Mouse (Mus musculus) T-helper 17 cell (primary cell): ENCODE data around the gene Erg.

ENCODE experiments used
- in situ Hi-C, 2 experiments: fragments of 300-600 bp; cut with MboI, MseI; formaldehyde crosslinking; loops; 1 replicate in 1 of 2; 2 replicates in 1 of 2; pipeline ENCODE4 v1.15.1; 2025; ENCODE audit warnings: high pct_unique_total_duplicates in 2 of 2

The Erg gene

DNA sequence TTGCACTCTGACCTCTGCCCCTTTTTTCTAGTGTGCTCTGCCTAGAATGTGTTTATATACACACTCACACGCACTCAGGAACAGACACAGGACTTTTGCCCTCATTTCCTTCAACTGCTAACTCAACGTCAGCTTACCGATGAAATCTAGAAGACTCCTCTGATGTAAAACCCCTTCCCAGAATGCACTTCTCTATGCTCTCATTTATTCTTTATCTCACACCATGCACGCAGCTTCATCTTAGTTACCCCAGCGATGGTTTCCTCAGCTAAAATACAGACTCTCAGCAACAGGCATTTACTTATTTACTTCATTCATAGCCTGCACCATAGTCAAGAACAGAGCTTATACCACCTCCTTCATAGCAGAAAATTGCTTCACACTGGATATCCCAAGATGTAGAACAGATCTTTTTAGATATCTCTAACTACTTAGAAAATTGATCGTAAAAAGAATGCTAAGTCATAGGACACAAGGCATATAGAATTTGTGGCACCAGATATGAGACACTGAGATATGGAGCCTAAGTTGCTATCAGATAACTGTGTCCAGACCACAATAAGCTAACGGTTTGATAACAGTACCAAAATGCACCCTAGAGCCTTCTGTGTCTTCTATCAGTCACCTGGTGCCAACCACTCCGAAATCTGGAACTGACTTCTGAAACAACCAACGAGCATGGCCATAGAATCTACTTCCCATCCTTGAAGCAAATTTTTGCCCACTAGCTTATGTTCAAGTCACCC, 98.6 kb downstream of the Erg start:
- in situ Hi-C loops: loop anchor here in 1 of 2 experiments (5.0 kb wide), 1 partner anchor 55 kb away; no protein-coding TSS in a partner anchor

DNA sequence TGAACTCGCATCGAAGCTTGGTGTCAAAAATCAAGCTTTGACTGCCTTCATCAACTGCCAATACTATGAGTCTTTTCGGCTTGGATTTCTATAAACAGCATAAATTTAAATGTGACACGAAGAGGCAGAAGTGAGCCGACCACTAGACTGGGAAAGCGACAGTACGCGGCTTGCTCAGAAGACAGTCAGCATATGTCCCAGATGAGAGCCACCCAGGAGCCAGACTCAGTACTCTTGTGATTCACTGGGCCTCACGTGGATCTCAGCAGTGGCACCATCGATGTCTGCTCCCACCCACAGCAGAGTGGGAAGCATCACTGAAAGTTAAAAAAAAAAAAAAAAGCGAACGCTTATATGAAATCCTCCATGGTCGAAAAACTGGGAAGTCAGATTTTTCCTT, 105.2 kb downstream of the Erg start:
- in situ Hi-C loops: no loop called here

DNA sequence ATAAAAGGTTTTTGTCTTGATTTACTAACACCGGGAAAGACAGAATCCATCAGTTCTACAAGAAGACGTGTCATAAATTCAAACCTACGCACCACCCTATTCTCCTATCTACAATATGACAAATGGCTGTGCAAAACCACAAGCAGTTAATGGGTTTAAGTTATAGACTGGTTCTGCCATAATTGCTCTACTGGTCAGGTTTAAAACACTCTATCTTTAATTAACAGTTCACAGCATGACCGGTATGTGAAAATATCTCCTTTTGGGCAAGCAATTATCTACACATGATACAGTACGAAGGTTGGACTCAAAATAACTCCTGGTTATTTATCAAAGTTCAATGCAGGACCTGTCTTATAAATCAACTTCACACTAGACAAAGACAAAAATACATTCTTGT, 107.8 kb downstream of the Erg start:
- in situ Hi-C loops: no loop called here

GRCm38 (mm10) chr16:95475041-95475440, 111.4 kb downstream of the Erg start:
- in situ Hi-C loops: no loop called here

GRCm38 (mm10) chr16:95473946-95474345, 112.4 kb downstream of the Erg start:
- in situ Hi-C loops: no loop called here

DNA sequence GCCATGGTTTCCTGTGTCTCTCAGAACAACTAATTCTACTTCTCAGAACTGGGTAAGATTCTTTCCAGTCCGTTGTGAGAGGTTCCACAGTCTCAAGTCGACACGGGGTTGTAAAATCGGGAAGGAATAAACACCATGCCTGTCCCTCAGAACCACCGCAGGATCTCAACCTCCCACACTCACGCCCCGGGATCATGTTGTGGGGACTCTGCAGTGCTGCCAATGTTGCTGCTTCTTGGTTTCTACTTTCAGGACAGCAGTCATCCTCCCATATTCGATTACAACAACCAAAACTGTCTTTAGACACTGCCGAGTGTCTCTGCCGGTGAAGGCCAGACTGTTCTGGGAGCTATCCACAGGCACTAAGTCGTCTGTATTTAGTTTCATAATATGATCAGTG, 113.6 kb downstream of the Erg start:
- in situ Hi-C loops: no loop called here

DNA sequence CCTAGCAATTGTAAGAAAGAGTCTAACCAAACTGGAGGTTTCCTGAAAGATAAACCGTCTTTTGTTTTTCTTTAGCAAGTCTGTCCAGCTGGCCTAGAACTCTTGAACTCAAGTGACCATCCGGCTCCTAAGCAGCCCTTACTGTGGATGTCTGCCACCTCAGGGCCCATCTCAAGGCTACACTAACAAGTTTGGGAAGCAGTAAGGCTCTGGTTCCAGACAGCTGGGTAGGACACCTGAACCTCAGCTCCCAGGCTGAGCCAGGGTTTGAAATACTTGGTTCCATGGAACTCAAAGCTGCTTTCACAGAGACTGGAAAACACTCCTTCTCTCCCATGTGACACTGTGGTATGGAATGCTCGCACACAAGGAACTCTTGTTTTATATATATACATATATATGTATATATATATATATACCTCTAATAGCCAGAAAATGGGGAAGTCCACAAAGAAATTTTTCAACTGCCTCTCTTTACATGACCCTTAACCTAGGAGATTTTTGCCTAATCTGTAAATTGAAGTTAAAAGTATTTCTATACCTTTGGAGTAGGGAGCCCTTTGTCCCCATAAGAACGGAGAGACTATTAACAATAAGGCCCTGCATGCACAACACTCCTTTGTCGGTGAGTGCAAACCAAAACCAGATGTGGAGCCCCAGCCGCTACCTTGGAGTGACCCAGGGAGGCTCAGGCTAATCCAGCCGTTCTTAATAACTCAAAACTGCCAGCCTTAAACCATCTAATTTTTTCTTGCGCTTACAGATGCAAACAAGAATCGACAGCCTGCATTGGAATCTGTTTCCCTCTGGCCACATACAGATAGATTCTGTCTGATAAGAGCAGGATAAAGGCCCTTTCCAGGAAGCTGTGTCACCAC, 116.9 kb downstream of the Erg start:
- in situ Hi-C loops: no loop called here

DNA sequence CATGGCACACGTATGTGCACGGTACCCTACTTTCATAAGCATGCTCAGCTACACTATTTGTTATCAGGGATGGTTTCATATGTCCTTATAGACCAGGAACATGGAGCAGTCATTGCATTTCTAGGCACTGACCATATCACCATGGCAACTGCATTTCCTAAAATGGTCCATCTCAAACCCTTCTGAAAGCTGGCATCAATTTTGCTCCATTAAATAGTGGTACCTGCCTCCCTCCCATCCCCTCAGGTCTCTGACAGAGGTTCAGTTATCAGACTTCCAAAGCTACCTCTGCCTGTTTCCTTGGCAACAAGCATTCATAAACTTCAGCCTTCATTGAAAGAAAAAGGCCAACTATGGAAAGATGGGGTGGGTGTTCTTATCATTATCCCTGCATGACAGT, 118.5 kb downstream of the Erg start:
- in situ Hi-C loops: no loop called here

DNA sequence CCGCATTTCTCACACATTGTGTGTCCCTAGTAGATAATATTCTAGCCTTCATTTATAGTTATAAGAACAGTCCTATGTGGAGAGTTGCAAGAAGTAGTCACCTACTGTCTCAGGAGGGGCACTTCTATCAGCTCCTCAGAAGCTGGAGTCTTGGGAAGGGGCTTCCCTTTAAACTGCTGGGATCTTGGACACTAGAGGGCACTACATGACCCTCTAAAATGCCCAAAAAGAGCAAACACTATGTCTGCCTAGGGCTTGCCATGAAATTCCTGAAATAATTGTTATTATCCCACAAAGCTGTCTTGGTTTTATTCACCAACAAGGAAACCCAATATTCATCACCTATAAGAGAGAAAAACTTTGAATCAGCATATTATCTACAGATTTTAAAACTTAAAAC, 119.8 kb downstream of the Erg start:
- in situ Hi-C loops: no loop called here

- in situ Hi-C loops: no loop called here
Observed at GRCm38 (mm10) chr16:95464609-95465008, 121.8 kb downstream of the Erg start.

DNA sequence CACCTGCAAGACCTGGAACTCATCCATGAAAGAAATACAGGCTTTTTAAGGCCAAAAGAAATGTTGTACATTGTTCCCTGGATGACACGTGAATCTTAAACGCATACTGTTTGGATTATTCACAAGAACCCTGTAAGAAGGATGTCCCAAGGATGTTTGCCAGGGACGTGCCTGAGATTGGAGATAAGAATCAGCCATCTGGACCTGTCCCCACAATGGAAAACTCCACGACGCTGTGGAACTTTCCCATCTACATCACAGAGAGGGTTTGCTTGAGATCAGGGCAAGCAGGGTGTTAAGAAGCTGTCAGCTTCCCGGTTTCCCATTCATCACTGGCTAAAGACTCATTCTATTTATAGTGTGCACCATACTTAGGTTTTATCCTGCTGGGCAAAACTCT, 122.6 kb downstream of the Erg start:
- in situ Hi-C loops: no loop called here

GRCm38 (mm10) chr16:95461941-95462340, 124.5 kb downstream of the Erg start:
- in situ Hi-C loops: no loop called here

- in situ Hi-C loops: no loop called here
Observed at GRCm38 (mm10) chr16:95460336-95460735, 126.1 kb downstream of the Erg start.

GRCm38 (mm10) chr16:95459325-95459691, 127.1 kb downstream of the Erg start:
- in situ Hi-C loops: loop anchor here in 1 of 2 experiments (10.0 kb wide), 1 partner anchor 835 kb away; no protein-coding TSS in a partner anchor

- in situ Hi-C loops: loop anchor here in 1 of 2 experiments (10.0 kb wide), 1 partner anchor 836 kb away; no protein-coding TSS in a partner anchor
Observed at GRCm38 (mm10) chr16:95458590-95459324, 127.6 kb downstream of the Erg start.

DNA sequence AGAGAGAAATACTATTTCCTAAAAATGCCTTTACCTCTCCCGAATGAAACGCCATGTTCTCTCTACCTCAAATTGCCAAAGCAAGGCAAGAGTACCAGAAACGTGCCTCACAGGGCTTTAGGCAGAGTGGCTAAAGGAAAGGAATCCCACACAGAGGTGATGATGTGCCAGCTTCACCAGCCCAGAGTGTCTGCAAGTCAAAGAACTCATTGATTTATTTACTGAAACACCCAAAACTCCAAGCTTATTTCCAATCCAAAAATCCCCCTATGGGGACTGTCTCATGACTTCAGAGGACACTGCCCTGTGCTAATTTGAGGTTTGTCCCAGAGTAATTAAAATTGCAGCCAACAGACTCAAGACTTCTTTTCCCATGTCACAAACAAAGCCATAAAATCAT, 129.4 kb downstream of the Erg start:
- in situ Hi-C loops: loop anchor here in 1 of 2 experiments (10.0 kb wide), 1 partner anchor 838 kb away; no protein-coding TSS in a partner anchor

- in situ Hi-C loops: loop anchor here in 1 of 2 experiments (10.0 kb wide), 1 partner anchor 839 kb away; no protein-coding TSS in a partner anchor
Observed at GRCm38 (mm10) chr16:95455896-95456295, 130.5 kb downstream of the Erg start.

GRCm38 (mm10) chr16:95455461-95455860, 130.9 kb downstream of the Erg start:
- in situ Hi-C loops: loop anchor here in 1 of 2 experiments (10.0 kb wide), 1 partner anchor 839 kb away; no protein-coding TSS in a partner anchor

- in situ Hi-C loops: loop anchor here in 1 of 2 experiments (10.0 kb wide), 1 partner anchor 842 kb away; no protein-coding TSS in a partner anchor
Observed at GRCm38 (mm10) chr16:95452411-95452810, 134.0 kb downstream of the Erg start.

DNA sequence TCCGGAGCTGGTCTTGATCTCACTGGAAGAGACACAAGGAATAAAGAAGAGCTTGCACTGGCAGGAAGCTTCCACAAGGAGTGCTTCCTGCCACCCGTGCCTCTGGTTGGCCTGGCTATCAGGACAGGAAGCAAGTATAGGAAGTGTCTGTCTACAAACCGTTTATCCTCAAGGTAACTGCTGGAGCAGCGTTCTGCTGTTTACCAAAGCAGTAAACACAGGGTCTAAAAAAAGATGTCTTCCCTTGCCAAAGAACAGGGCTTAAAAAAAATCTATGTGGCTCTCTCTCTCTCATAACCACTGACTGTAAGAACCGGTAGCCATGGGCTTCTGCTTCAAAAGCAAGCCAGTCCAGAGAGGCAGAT, 137.1 kb downstream of the Erg start:
- in situ Hi-C loops: no loop called here

GRCm38 (mm10) chr16:95448643-95449360, 137.6 kb downstream of the Erg start:
- in situ Hi-C loops: no loop called here
